Mouse (Mus musculus) liver, embryonic 11.5 days (tissue): ENCODE data around the gene Qdpr. TPM values are rescaled to one million over a fixed set of nuclear protein-coding genes. Genes with fewer than 3 reads are reported as not detected.
A peak's percentile ranks its signal among the peaks of the same experiment; 100 is the strongest.

Experiments
- ATAC-seq: fragments of 200-750 bp; cut with Nextera tagmentation; replicated peaks from 2 replicates; pipeline ENCODE4 v1.8.0; 2017; ENCODE audit warnings: moderate number of reproducible peaks, mild to moderate bottlenecking, moderate TSS enrichment, moderate library complexity; ENCODE audit not compliant: low FRiP score
- DNase-seq: peaks from one replicate; pipeline ENCODE4 v3.0.0-alpha.2; 2017; ENCODE audit warnings: low spot score
- H3K27ac ChIP-seq: fragments of 300-500 bp; sonication (generic); 2 replicates; pipeline ENCODE4 v1.5.1; 2014; ENCODE audit warnings: mild to moderate bottlenecking, low read depth, low read length, control low read depth
- H3K27me3 ChIP-seq: fragments of 300-500 bp; sonication (generic); replicated peaks from 2 replicates; pipeline ENCODE4 v1.6.1; 2014; ENCODE audit warnings: low read length, mixed read lengths; ENCODE audit not compliant: control insufficient read depth, insufficient read depth
- H3K36me3 ChIP-seq: fragments of 300-500 bp; sonication (generic); 2 replicates; pipeline ENCODE4 v1.6.1; 2014; ENCODE audit warnings: mild to moderate bottlenecking, low read length, moderate library complexity, mixed read lengths; ENCODE audit not compliant: control insufficient read depth, insufficient read depth
- H3K4me1 ChIP-seq: fragments of 300-500 bp; sonication (generic); replicated peaks from 2 replicates; pipeline ENCODE4 v1.6.1; 2014; ENCODE audit warnings: low read length, mixed read lengths; ENCODE audit not compliant: control insufficient read depth, insufficient read depth
- H3K4me2 ChIP-seq: fragments of 300-500 bp; sonication (generic); 2 replicates; pipeline ENCODE4 v1.6.1; 2014; ENCODE audit warnings: mild to moderate bottlenecking, control low read depth, moderate library complexity
- H3K4me3 ChIP-seq: fragments of 300-500 bp; sonication (generic); 2 replicates; pipeline ENCODE4 v1.5.1; 2014; ENCODE audit warnings: low read depth, low read length, control low read depth
- H3K9ac ChIP-seq: fragments of 300-500 bp; sonication (generic); 2 replicates; pipeline ENCODE4 v1.6.1; 2014; ENCODE audit warnings: low read depth, low read length, control low read depth
- H3K9me3 ChIP-seq: fragments of 300-500 bp; sonication (generic); 2 replicates; pipeline ENCODE4 v1.6.1; 2016; ENCODE audit warnings: low read length, inconsistent platforms, mixed read lengths; ENCODE audit not compliant: control insufficient read depth
- WGBS: fragments of 180-500 bp; shearing (Covaris S2); extraction: QIAGEN DNeasy Blood & Tissue Kit; methylation state at CpG from one replicate; pipeline ENCODE4 v1.1.7; 2014; 5-methylcytosine and 5-hydroxymethylcytosine counted together
- polyA plus RNA-seq: library from polyadenylated mRNA; unstranded; fragments of >200 nt; fragmentation: Nextera tagmentation; extraction: Ambion mirVana; gene quantifications from 2 replicates; pipeline ENCODE4 v1.2.1, GENCODE M21; 2014

The Qdpr gene
- polyA plus RNA-seq, 1 experiment from 2014 or later, result 116 TPM

- ATAC-seq, result no peak
- Histone ChIP-seq H3K9me3 (no peaks in the 10 kb centered on the region), H3K4me3 (no peak overlapping the region), H3K9ac (no peak overlapping the region), H3K4me1 (no peaks in the 10 kb centered on the region), H3K36me3 (no peaks in the 10 kb centered on the region), H3K27ac (no peak overlapping the region), H3K27me3 (no peaks in the 10 kb centered on the region), H3K4me2 (no peak overlapping the region)
- 43% methylated on average over 8 of the region's 8 CpGs for WGBS
- DNase-seq, result no peak
Measured at GRCm38 (mm10) chr5:45424021-45424886, 25.8 kb downstream of the Qdpr start.

DNA sequence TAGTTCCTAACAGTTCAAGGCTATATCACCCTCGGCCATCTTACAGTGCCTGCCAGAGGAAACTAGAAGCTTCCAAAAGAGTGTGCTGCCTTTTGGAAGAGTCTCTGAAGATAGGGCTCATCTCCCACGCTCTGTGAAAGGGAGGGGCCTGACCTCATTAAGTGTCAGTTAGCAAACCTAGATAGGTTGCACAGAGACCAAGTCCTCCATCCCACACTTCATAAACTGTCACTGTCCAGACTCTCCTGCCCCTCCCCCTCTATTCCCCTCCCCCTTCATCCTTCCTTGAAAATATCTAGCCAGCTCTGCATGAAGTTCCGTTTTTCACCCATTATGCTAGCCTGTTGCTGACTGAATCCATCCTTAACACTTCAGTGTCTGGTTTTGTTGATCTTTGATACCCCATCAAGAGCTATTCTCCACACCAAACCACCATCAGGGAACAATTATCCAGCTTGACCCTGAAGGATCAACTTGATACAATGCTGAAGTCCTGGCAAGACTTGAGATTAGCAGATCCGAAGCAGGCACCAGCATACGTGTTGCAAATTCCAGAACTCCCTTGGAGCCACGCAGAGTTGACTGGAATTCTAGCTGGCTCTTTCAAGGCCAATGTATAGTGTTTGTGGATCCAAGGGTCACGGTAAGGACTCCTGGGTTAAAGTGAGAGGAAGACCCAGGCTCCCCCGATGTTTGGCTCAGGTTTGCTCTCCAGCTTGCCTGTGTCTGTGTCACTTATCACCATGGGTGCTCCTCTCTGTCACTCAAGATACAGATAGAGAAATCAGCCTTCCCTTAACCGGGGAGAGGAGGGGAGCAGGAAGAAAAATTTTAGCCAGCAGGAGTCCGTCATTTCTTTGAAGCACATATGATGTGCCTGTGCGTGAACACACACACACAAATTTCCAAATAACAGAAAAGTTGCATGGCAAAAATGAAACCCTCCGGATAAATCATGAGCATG lies 27.9 kb downstream of the Qdpr start:
- Histone ChIP-seq H3K27me3 (no peaks in the 10 kb centered on the region), H3K4me1 (no peaks in the 10 kb centered on the region), H3K4me3 (no peak overlapping the region), H3K4me2 (no peak overlapping the region), H3K9me3 (no peaks in the 10 kb centered on the region), H3K9ac (no peak overlapping the region), H3K27ac (no peak overlapping the region), H3K36me3 (no peaks in the 10 kb centered on the region)
- 60% methylated on average over 12 of the region's 12 CpGs for WGBS
- DNase-seq, result no peak
- no peak for ATAC-seq

DNA sequence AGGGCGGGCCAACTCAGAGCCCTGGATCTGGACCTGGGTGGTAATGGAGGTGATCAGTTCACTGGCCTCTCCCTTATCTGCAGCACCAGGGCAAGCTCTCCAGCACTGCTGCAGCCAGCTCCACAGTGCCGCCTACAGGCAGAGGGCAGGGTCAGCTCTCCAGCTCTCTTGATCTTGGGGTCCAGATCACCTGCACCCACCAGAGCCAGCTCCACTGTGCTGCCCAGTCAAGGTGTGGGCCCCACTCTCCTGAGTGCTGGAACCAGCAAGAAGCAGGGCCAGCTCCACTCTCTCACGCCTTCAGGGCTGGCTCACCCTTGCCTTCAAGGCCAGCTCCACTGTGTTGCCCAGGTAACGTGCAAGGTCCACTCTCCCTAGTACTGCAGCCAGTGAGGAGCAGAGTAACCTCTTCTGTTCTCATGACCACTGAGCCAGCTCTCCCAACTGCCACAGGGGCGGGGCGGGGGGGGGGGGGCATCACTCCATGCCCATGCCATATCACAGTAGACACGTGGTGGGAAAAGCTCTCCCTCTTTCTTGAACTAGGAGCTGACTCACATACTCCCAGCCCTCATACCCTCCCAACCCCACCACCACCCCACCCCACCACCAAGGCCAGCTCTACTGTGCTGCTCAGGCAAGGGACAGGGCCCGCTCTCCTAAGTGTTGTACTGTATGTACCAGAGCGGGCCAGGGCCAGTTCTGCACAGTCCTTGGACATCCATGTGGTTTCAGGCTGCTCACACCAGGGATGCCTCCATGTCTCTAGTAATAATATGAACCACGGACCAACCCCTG lies 30.0 kb downstream of the Qdpr start:
- ATAC-seq (peak; percentile 59), DNase-seq (no peak)
- 64% methylated on average over 10 of the region's 10 CpGs for WGBS
- Histone ChIP-seq H3K36me3 (no peaks in the 10 kb centered on the region), H3K4me2 (no peak overlapping the region), H3K27ac (no peak overlapping the region), H3K27me3 (no peaks in the 10 kb centered on the region), H3K4me1 (no peaks in the 10 kb centered on the region), H3K9ac (no peak overlapping the region), H3K9me3 (no peaks in the 10 kb centered on the region), H3K4me3 (no peak overlapping the region)

- H3K36me3 ChIP-seq, result no peaks in the 10 kb centered on the region
- H3K9me3 ChIP-seq, result no peaks in the 10 kb centered on the region
- no peak overlapping the region for H3K9ac ChIP-seq
- H3K4me1 ChIP-seq, result no peaks in the 10 kb centered on the region
- no peak overlapping the region for H3K4me3 ChIP-seq
- H3K27ac ChIP-seq, result no peak overlapping the region
- WGBS, result 53% methylated on average over 3 of the region's 3 CpGs
- DNase-seq, result no peak
- H3K27me3 ChIP-seq, result no peaks in the 10 kb centered on the region
- no peak for ATAC-seq
- no peak overlapping the region for H3K4me2 ChIP-seq
Measured at GRCm38 (mm10) chr5:45417859-45418443, 32.1 kb downstream of the Qdpr start.

- H3K4me1 ChIP-seq, result no peaks in the 10 kb centered on the region
- H3K4me2 ChIP-seq, result no peak overlapping the region
- H3K27me3 ChIP-seq, result no peaks in the 10 kb centered on the region
- no peak overlapping the region for H3K9ac ChIP-seq
- no peak overlapping the region for H3K4me3 ChIP-seq
- no peak overlapping the region for H3K27ac ChIP-seq
- ATAC-seq (no peak), DNase-seq (no peak)
- H3K36me3 ChIP-seq, result no peaks in the 10 kb centered on the region
- WGBS, result 63% methylated on average over 3 of the region's 3 CpGs
- H3K9me3 ChIP-seq, result no peaks in the 10 kb centered on the region
Measured at GRCm38 (mm10) chr5:45416478-45416877, 33.6 kb downstream of the Qdpr start.

DNA sequence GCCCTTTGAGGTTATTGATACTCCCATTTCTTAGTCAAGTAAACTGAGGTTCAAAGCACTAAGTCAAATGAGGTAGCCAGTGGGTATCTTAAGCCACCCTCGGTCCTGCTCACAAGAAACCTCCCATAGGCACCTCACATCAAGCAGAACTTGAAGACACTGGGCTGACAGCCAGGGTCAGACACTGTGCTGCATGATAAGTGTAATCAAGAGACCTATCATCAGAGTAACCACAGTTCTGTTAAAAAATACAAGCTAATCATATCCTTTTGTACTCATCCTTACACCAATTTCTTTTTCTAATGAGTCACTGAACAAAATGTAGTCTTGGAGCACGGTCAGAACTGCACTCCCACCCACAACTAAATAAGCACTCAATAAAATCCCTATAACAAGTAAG lies 43.9 kb downstream of the Qdpr start:
- no peak for ATAC-seq
- H3K4me1 ChIP-seq, result no peaks in the 10 kb centered on the region
- no peak for DNase-seq
- H3K4me3 ChIP-seq, result no peak overlapping the region
- H3K36me3 ChIP-seq, result no peaks in the 10 kb centered on the region
- WGBS, result 57% methylated on average over 2 of the region's 2 CpGs
- H3K27me3 ChIP-seq, result no peaks in the 10 kb centered on the region
- no peak overlapping the region for H3K9ac ChIP-seq
- H3K9me3 ChIP-seq, result no peaks in the 10 kb centered on the region
- H3K4me2 ChIP-seq, result no peak overlapping the region
- no peak overlapping the region for H3K27ac ChIP-seq

GRCm38 (mm10) chr5:45402632-45403031 lies 47.4 kb downstream of the Qdpr start:
- ATAC-seq, result no peak
- Histone ChIP-seq H3K9me3 (no peaks in the 10 kb centered on the region), H3K4me3 (no peak overlapping the region), H3K9ac (no peak overlapping the region), H3K36me3 (no peaks in the 10 kb centered on the region), H3K4me1 (no peaks in the 10 kb centered on the region), H3K4me2 (no peak overlapping the region), H3K27me3 (no peaks in the 10 kb centered on the region), H3K27ac (no peak overlapping the region)
- peak; percentile 48 for DNase-seq
- WGBS, result 20% methylated on average over 11 of the region's 11 CpGs
